Mouse (Mus musculus): ENCODE results near the gene Gm5148.

The Gm5148 gene

GRCm38 (mm10) chr3:37735166-37735565, 10.9 kb upstream of the Gm5148 start:
- no peak for DNase-seq

GRCm38 (mm10) chr3:37729142-37729541, 4.9 kb upstream of the Gm5148 start:
- peak; percentile 42 for DNase-seq

- DNase-seq, result no peak
Measured at GRCm38 (mm10) chr3:37728112-37729100, 4.1 kb upstream of the Gm5148 start.

GRCm38 (mm10) chr3:37727392-37727791, 3.1 kb upstream of the Gm5148 start:
- no peak for DNase-seq

- DNase-seq, result no peak
Measured at GRCm38 (mm10) chr3:37726501-37727140, 2.3 kb upstream of the Gm5148 start.

- DNase-seq, result no peak
Measured at GRCm38 (mm10) chr3:37724946-37725735, 851 bp upstream of the Gm5148 start.

- DNase-seq, result peak; percentile 58
Measured at GRCm38 (mm10) chr3:37723662-37724170, 574 bp downstream of the Gm5148 start.

GRCm38 (mm10) chr3:37723061-37723521, 1.2 kb downstream of the Gm5148 start:
- peak; percentile 70 for DNase-seq

GRCm38 (mm10) chr3:37722487-37723060, 1.7 kb downstream of the Gm5148 start:
- no peak for DNase-seq

- DNase-seq, result no peak
Measured at GRCm38 (mm10) chr3:37716992-37717391, 7.3 kb downstream of the Gm5148 start.

- DNase-seq, result no peak
Measured at GRCm38 (mm10) chr3:37715734-37716133, 8.6 kb downstream of the Gm5148 start.

- DNase-seq, result no peak
Measured at GRCm38 (mm10) chr3:37712501-37712900, 11.8 kb downstream of the Gm5148 start.

- DNase-seq, result no peak
Measured at GRCm38 (mm10) chr3:37711639-37712038, 12.7 kb downstream of the Gm5148 start.

GRCm38 (mm10) chr3:37707801-37708200, 16.5 kb downstream of the Gm5148 start:
- no peak for DNase-seq

- no peak for DNase-seq
Measured at GRCm38 (mm10) chr3:37706439-37706838, 17.9 kb downstream of the Gm5148 start.

GRCm38 (mm10) chr3:37705436-37705835, 18.9 kb downstream of the Gm5148 start:
- no peak for DNase-seq

GRCm38 (mm10) chr3:37704701-37705279, 19.5 kb downstream of the Gm5148 start:
- DNase-seq, result no peak

GRCm38 (mm10) chr3:37703066-37703465, 21.2 kb downstream of the Gm5148 start:
- no peak for DNase-seq

GRCm38 (mm10) chr3:37693552-37693951, 30.7 kb downstream of the Gm5148 start:
- no peak for DNase-seq

GRCm38 (mm10) chr3:37692945-37693344, 31.3 kb downstream of the Gm5148 start:
- no peak for DNase-seq

- peak; percentile 54 for DNase-seq
Measured at GRCm38 (mm10) chr3:37687158-37687980, 36.9 kb downstream of the Gm5148 start.

Data from embryo, embryonic 11 days (tissue).